Mouse (Mus musculus) midbrain, embryonic 14.5 days (tissue): Measurements from ENCODE around the gene Cdk19. TPM values are rescaled to one million over a fixed set of nuclear protein-coding genes. Genes with fewer than 3 reads are reported as not detected.
A peak's percentile ranks its signal among the peaks of the same experiment; 100 is the strongest.
"Not testable (repeated sequence)": the region's sequence is repeated elsewhere in the genome, so short reads cannot be mapped to it uniquely, and the experiment has no call there.

Experiments used
- ATAC-seq: fragments of 200-750 bp; cut with Nextera tagmentation; 2 replicates; pipeline ENCODE4 v1.8.0; 2017; ENCODE audit warnings: moderate number of reproducible peaks, moderate library complexity; ENCODE audit not compliant: low FRiP score, low TSS enrichment
- DNase-seq: peaks from one replicate; pipeline ENCODE4 v3.0.0-alpha.2; 2015
- H3K27ac ChIP-seq: fragments of 300-500 bp; sonication (generic); replicated peaks from 2 replicates; pipeline ENCODE4 v1.5.1; 2014; ENCODE audit warnings: mild to moderate bottlenecking, low read depth, low read length, moderate library complexity
- H3K27me3 ChIP-seq: fragments of 300-500 bp; sonication (generic); 2 replicates; pipeline ENCODE4 v1.6.1; 2014; ENCODE audit warnings: low read length, control low read depth, mixed read lengths; ENCODE audit not compliant: control insufficient read depth, insufficient read depth
- H3K36me3 ChIP-seq: fragments of 300-500 bp; sonication (generic); 2 replicates; pipeline ENCODE4 v1.6.1; 2014; ENCODE audit warnings: low read length, control low read depth; ENCODE audit not compliant: control insufficient read depth, insufficient read depth
- H3K4me1 ChIP-seq: fragments of 300-500 bp; sonication (generic); 2 replicates; pipeline ENCODE4 v1.6.1; 2014; ENCODE audit warnings: mild to moderate bottlenecking, antibody characterized with exemption, low read length, control low read depth; ENCODE audit not compliant: control insufficient read depth, insufficient read depth
- H3K4me2 ChIP-seq: fragments of 300-500 bp; sonication (generic); 2 replicates; pipeline ENCODE4 v1.6.1; 2014; ENCODE audit warnings: mild to moderate bottlenecking, low read length, moderate library complexity
- H3K4me3 ChIP-seq: fragments of 300-500 bp; sonication (generic); replicated peaks from 2 replicates; pipeline ENCODE4 v1.5.1; 2014; ENCODE audit warnings: low read depth, low read length
- H3K9ac ChIP-seq: fragments of 300-500 bp; sonication (generic); replicated peaks from 2 replicates; pipeline ENCODE4 v1.6.1; 2014; ENCODE audit warnings: mild to moderate bottlenecking, low read length, moderate library complexity
- H3K9me3 ChIP-seq: fragments of 300-500 bp; sonication (generic); 2 replicates; pipeline ENCODE4 v1.6.1; 2016; ENCODE audit warnings: low read length, control low read depth, mixed read lengths; ENCODE audit not compliant: control insufficient read depth
- WGBS: fragments of 180-500 bp; shearing (Covaris S2); extraction: QIAGEN DNeasy Blood & Tissue Kit; methylation state at CpG from one replicate; pipeline ENCODE4 v1.1.7; 2014; 5-methylcytosine and 5-hydroxymethylcytosine counted together
- polyA plus RNA-seq: library from polyadenylated mRNA; unstranded; fragments of >200 nt; fragmentation: Nextera tagmentation; extraction: Ambion mirVana; gene quantifications from 2 replicates; pipeline ENCODE4 v1.2.1, GENCODE M21; 2014

Cdk19 gene
- polyA plus RNA-seq, 1 experiment from 2014 or later = 13.1 TPM

GRCm38 (mm10) chr10:40498426-40498825 is 159.1 kb downstream of the Cdk19 start:
- Histone ChIP-seq H3K27ac (no peak overlapping the region), H3K4me3 (no peak overlapping the region), H3K36me3 (no peaks in the 10 kb centered on the region), H3K4me2 (no peak overlapping the region), H3K9me3 (no peaks in the 10 kb centered on the region), H3K4me1 (peaks cover 5% of the 10 kb centered on the region; the same call in 1 of the 2 replicates), H3K27me3 (no peaks in the 10 kb centered on the region), H3K9ac (no peak overlapping the region)
- ATAC-seq (no peak), DNase-seq (no peak)
- 91% methylated on average over 4 of the region's 4 CpGs for WGBS

GRCm38 (mm10) chr10:40499314-40500252 is 160.2 kb downstream of the Cdk19 start:
- no peak overlapping the region for H3K27ac ChIP-seq
- WGBS = 49% methylated on average over 18 of the region's 18 CpGs
- no peaks in the 10 kb centered on the region for H3K9me3 ChIP-seq
- peaks cover 5% of the 10 kb centered on the region; the same call in 1 of the 2 replicates for H3K4me1 ChIP-seq
- H3K9ac ChIP-seq = no peak overlapping the region
- peak overlapping the region; percentile 5 for H3K4me2 ChIP-seq
- peak; percentile 34; the same call in 1 of the 2 replicates for ATAC-seq
- H3K27me3 ChIP-seq = no peaks in the 10 kb centered on the region
- DNase-seq = peak; percentile 49
- no peaks in the 10 kb centered on the region for H3K36me3 ChIP-seq
- no peak overlapping the region for H3K4me3 ChIP-seq

DNA sequence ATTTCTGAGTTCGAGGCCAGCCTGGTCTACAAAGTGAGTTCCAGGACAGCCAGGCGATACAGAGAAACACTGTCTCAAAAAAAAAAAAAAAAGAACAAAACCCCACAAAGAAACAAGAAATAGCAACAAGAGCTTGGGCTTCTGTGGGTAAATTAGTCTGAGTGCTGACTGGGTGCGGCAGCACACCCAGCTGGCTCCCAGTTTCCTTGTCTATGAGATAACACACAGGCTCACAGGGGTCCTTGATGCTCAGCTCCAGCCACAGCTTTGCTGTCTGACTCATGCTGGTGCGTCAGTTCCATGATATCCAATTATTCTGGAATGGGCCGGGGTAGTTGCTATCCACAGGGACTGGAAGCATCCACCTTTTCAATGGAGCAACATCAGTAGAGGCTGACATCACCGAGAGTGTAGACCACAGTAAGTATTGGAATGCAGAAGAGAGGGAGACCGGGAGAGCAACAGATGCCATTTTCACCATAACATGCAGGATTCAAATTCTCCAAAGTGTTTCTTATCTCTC is 161.4 kb downstream of the Cdk19 start:
- no peak overlapping the region for H3K4me2 ChIP-seq
- ATAC-seq = no peak
- no peaks in the 10 kb centered on the region for H3K27me3 ChIP-seq
- no peaks in the 10 kb centered on the region for H3K9me3 ChIP-seq
- DNase-seq = no peak
- H3K36me3 ChIP-seq = no peaks in the 10 kb centered on the region
- no peak overlapping the region for H3K9ac ChIP-seq
- H3K4me3 ChIP-seq = no peak overlapping the region
- peaks cover 5% of the 10 kb centered on the region; the same call in 1 of the 2 replicates for H3K4me1 ChIP-seq
- 95% methylated on average over 7 of the region's 7 CpGs for WGBS
- no peak overlapping the region for H3K27ac ChIP-seq

DNA sequence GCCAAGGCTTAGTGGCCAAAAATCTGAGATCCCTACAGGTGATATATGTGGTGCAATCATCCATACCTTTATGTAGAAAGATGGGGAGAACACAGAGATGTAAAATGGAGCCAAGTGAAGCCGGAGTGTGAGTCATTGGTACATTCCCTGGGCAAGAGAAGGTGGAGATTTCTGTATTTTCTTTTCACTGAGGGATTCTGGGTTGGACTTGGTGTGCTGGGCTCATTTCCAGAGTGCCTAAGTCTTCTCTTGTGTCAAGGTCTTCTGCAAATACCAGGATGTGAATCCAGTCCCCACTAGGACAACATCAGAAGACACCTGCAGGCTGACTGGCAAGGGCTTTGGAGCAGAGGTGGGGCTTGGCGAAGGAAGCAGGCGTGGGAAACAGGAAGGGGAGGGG is 163.4 kb downstream of the Cdk19 start:
- Histone ChIP-seq H3K27me3 (no peaks in the 10 kb centered on the region), H3K4me2 (no peak overlapping the region), H3K9ac (no peak overlapping the region), H3K4me3 (no peak overlapping the region), H3K27ac (no peak overlapping the region), H3K4me1 (peaks cover 5% of the 10 kb centered on the region; the same call in 1 of the 2 replicates), H3K36me3 (no peaks in the 10 kb centered on the region), H3K9me3 (no peaks in the 10 kb centered on the region)
- DNase-seq (no peak), ATAC-seq (no peak)
- WGBS = 89% methylated on average over 3 of the region's 3 CpGs

DNA sequence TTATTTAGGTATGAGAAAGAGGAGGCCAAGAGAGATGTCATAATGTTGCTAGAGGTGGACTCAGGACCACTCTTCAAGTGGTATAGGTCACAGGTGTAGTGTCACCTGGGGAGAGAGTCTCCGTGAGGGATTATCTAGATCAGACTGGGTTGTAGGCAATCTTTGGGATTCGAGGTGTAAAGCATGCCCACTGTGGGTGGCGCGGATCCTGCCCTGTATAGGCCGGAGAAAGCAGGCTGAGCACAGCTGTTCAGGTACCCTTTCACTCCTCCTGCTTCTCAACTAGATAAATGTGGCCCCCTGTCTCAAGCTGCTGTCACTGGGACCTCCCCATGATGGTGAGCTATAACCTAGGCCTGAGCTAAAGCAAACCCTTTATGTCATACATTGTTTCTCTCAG is 171.0 kb downstream of the Cdk19 start:
- 91% methylated on average over 5 of the region's 5 CpGs for WGBS
- no peaks in the 10 kb centered on the region for H3K9me3 ChIP-seq
- DNase-seq = no peak

DNA sequence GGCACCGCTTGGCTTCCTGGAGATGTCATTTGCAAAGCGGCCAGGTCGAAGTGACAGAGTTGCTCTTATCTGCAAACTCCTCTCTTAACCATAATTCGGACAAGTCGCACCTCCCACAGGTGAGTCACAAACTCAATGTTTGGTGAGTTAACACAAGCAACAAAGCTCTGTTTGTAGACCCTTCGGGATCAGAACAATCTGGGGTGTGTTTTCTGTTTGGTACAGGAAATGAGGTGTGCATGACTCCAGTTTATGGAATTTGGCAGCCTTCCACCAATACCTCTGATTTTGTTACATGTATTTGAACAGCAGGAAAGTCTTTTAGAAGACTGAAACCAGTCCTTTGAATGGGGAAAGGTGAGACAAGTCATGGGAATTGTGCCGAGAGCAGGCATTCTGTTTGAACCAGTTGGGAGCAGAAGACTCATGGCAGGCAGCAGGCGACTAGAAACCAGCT is 171.9 kb downstream of the Cdk19 start:
- Histone ChIP-seq H3K4me1 (no peaks in the 10 kb centered on the region), H3K4me3 (no peak overlapping the region), H3K36me3 (no peaks in the 10 kb centered on the region), H3K27me3 (no peaks in the 10 kb centered on the region; the same call in 1 of the 2 replicates), H3K27ac (no peak overlapping the region), H3K9ac (no peak overlapping the region), H3K9me3 (no peaks in the 10 kb centered on the region), H3K4me2 (no peak overlapping the region)
- 92% methylated on average over 8 of the region's 8 CpGs for WGBS
- no peak for DNase-seq
- ATAC-seq = no peak

More for the DNA sequence above, 171.0 kb downstream of the Cdk19 start:
- no peaks in the 10 kb centered on the region for H3K36me3 ChIP-seq
- H3K9ac ChIP-seq = no peak overlapping the region
- H3K27me3 ChIP-seq = no peaks in the 10 kb centered on the region; the same call in 1 of the 2 replicates
- no peak overlapping the region for H3K4me2 ChIP-seq
- no peaks in the 10 kb centered on the region for H3K4me1 ChIP-seq
- no peak overlapping the region for H3K4me3 ChIP-seq
- ATAC-seq = no peak
- no peak overlapping the region for H3K27ac ChIP-seq

GRCm38 (mm10) chr10:40512185-40512584 is 172.8 kb downstream of the Cdk19 start:
- H3K9ac ChIP-seq = no peak overlapping the region
- no peaks in the 10 kb centered on the region for H3K36me3 ChIP-seq
- H3K4me1 ChIP-seq = no peaks in the 10 kb centered on the region
- 94% methylated on average over 6 of the region's 6 CpGs for WGBS
- DNase-seq (no peak), ATAC-seq (no peak)
- H3K27me3 ChIP-seq = no peaks in the 10 kb centered on the region; the same call in 1 of the 2 replicates
- no peaks in the 10 kb centered on the region for H3K9me3 ChIP-seq
- H3K4me2 ChIP-seq = no peak overlapping the region
- H3K27ac ChIP-seq = no peak overlapping the region
- H3K4me3 ChIP-seq = no peak overlapping the region

- not testable (repeated sequence) for H3K4me1 ChIP-seq, H3K36me3 ChIP-seq, H3K27me3 ChIP-seq, H3K9me3 ChIP-seq, ATAC-seq, H3K4me3 ChIP-seq, H3K27ac ChIP-seq, H3K9ac ChIP-seq, H3K4me2 ChIP-seq, DNase-seq
- 93% methylated on average over 7 of the region's 7 CpGs for WGBS
Observed at GRCm38 (mm10) chr10:40512996-40513395, 173.6 kb downstream of the Cdk19 start.
